Mouse (Mus musculus): ENCODE results near the gene Slc25a34.

DNA sequence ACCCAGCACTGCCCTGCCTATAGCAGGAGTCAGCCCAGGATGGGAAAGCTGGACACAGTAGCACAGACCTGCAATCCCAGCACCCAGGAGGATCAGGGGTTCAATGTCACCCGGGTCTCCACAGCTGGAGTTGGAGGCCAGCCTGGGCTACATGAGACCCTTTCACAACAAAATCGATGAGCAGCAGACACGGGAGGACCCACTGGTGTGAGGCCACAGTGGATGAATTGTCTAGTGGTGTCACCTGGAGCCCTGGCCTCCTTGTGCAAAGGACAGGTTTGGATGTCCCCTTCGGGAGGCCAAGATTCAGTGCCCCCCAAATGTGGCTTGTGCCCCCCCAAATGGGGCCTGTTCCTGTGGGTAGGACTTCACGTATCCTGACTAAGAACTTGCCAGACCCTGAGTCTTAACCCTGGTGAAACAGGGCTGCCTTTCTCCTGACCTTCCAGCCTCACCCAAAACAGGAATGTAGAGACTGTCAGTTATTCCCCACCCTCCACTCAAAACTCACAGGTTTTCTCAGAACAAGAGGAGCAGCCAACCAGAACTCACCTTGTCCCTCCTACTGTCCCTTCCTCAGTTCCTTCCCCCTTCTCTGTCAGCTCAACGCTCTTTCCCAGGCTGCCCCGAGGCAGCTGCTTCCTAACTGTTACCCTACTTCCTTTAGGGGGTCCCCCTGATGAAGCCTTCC lies 50.8 kb downstream of the Slc25a34 start:
- TF ChIP-seq CTCF (IDR thresholded peaks at IDR 0.05; ENCODE audit: low read depth, low read length) = no peak
- TF ChIP-seq POLR2A (IDR thresholded peaks at IDR 0.05; ENCODE audit: insufficient read depth, low read length) = no peak
